Mouse (Mus musculus) kidney, adult 2 months (tissue): ENCODE measurements around the gene Dnah6.

Experiments
- CTCF ChIP-seq: fragments of 200-500 bp; conservative IDR thresholded peaks from 2 replicates; pipeline ENCODE4 v1.5.1; 2011; ENCODE audit warnings: low read depth, mild to moderate bottlenecking, control low read depth, low read length, moderate library complexity, mixed read lengths; ENCODE audit not compliant: insufficient read depth, insufficient read length
- POLR2A ChIP-seq: fragments of 200-500 bp; IDR thresholded peaks from one replicate; pipeline ENCODE4 v1.6.1; 2011; ENCODE audit warnings: low read depth, low read length, control low read depth

GRCm38 (mm10) chr6:73020061-73020460, 201.4 kb downstream of the Dnah6 start:
- TF ChIP-seq CTCF (peak; percentile 34; the same call in 1 of the 2 replicates), POLR2A (no peak)
